Mouse (Mus musculus) urinary bladder, postnatal 25 days (tissue): ENCODE data around the gene Cbl.

Experiments
- DNase-seq: peaks from one replicate; pipeline ENCODE4 v3.0.0; 2022; ENCODE audit warnings: low spot score

Gene Cbl

GRCm38 (mm10) chr9:44106182-44106581 is 127.7 kb downstream of the Cbl start:
- no peak for DNase-seq

- DNase-seq, result no peak
Observed at GRCm38 (mm10) chr9:44105781-44106180, 128.1 kb downstream of the Cbl start.

GRCm38 (mm10) chr9:44104881-44105280 is 129.0 kb downstream of the Cbl start:
- DNase-seq, result no peak

GRCm38 (mm10) chr9:44101490-44101889 is 132.4 kb downstream of the Cbl start, which contains the start of gene Mfrp:
TSS of gene Mfrp (plus strand) at chr9:44101729.
- no peak for DNase-seq

- DNase-seq, result no peak
Observed at GRCm38 (mm10) chr9:44096536-44096935, 137.3 kb downstream of the Cbl start.

GRCm38 (mm10) chr9:44095781-44096180 is 138.1 kb downstream of the Cbl start:
- DNase-seq, result no peak

- no peak for DNase-seq
Observed at GRCm38 (mm10) chr9:44094737-44095136, 139.1 kb downstream of the Cbl start.

GRCm38 (mm10) chr9:44093612-44094503 is 140.0 kb downstream of the Cbl start:
- DNase-seq, result peak; percentile 67
